Mouse (Mus musculus) left cerebral cortex, postnatal 10 days (tissue): ENCODE results near the gene Zscan2. TPM values are rescaled to one million over a fixed set of nuclear protein-coding genes. Genes with fewer than 3 reads are reported as not detected.

Experiments used
- DNase-seq, 2 experiments: peaks; one replicate each; pipeline ENCODE4 v3.0.0; 2021 to 2022; ENCODE audit warnings: low spot score in 2 of 2, mixed read lengths in 1 of 2; ENCODE audit errors: extremely low spot score in 1 of 2
- intact Hi-C: fragments of 180-260 bp; cut with DNase I; formaldehyde crosslinking; loops from one replicate; pipeline ENCODE4 v1.15.1; 2025
- total RNA-seq, 2 experiments: library from RNA; stranded (reverse); gene quantifications; 2 replicates each; pipeline ENCODE4 v1.2.3; 2021

Zscan2 gene
- total RNA-seq, 2 experiments from 2014 or later: 12.5 to 14.2 TPM

GRCm38 (mm10) chr7:80865521-80865920 is 4.8 kb downstream of the Zscan2 start:
- DNase-seq: no peak
- intact Hi-C loops: no loop called here

- intact Hi-C loops: no loop called here
- DNase-seq: no peak
These were observed 5.9 kb downstream of the Zscan2 start for GRCm38 (mm10) chr7:80866514-80867147.

GRCm38 (mm10) chr7:80868686-80869085 is 8.0 kb downstream of the Zscan2 start:
- intact Hi-C loops: no loop called here
- DNase-seq: no peak

- DNase-seq: no peak
- intact Hi-C loops: no loop called here
These were observed 12.3 kb downstream of the Zscan2 start for GRCm38 (mm10) chr7:80873038-80873437.

GRCm38 (mm10) chr7:80873631-80874030 is 12.9 kb downstream of the Zscan2 start:
- DNase-seq: no peak

GRCm38 (mm10) chr7:80875727-80876126 is 15.0 kb downstream of the Zscan2 start:
- intact Hi-C loops: no loop called here
- no peak for DNase-seq

More at GRCm38 (mm10) chr7:80873631-80874030, 12.9 kb downstream of the Zscan2 start:
- intact Hi-C loops: no loop called here

GRCm38 (mm10) chr7:80882830-80883505 is 22.2 kb downstream of the Zscan2 start:
- peak; percentile 75 to 80 for DNase-seq
- intact Hi-C loops: no loop called here

GRCm38 (mm10) chr7:80885666-80886065 is 24.9 kb downstream of the Zscan2 start:
- DNase-seq: no peak
- intact Hi-C loops: no loop called here

- intact Hi-C loops: no loop called here
- DNase-seq: no peak
These were observed 27.9 kb downstream of the Zscan2 start for GRCm38 (mm10) chr7:80888595-80888994.

GRCm38 (mm10) chr7:80889021-80889511 is 28.3 kb downstream of the Zscan2 start:
- DNase-seq: peak in 1 of 2 experiments; percentile 80
- intact Hi-C loops: no loop called here

GRCm38 (mm10) chr7:80889841-80890241 is 29.1 kb downstream of the Zscan2 start:
- intact Hi-C loops: no loop called here
- DNase-seq: no peak

- no peak for DNase-seq
- intact Hi-C loops: no loop called here
These were observed 32.5 kb downstream of the Zscan2 start for GRCm38 (mm10) chr7:80893086-80893752.

- intact Hi-C loops: no loop called here
- DNase-seq: no peak
These were observed 33.0 kb downstream of the Zscan2 start for GRCm38 (mm10) chr7:80893753-80894129.

- no peak for DNase-seq
- intact Hi-C loops: no loop called here
These were observed 33.5 kb downstream of the Zscan2 start for GRCm38 (mm10) chr7:80894196-80894595.

GRCm38 (mm10) chr7:80894815-80895519 is 34.2 kb downstream of the Zscan2 start:
- DNase-seq: no peak
- intact Hi-C loops: no loop called here

GRCm38 (mm10) chr7:80897134-80897533 is 36.4 kb downstream of the Zscan2 start:
- intact Hi-C loops: no loop called here
- no peak for DNase-seq

- intact Hi-C loops: no loop called here
- no peak for DNase-seq
These were observed 37.0 kb downstream of the Zscan2 start for GRCm38 (mm10) chr7:80897721-80898120.

- peak; percentile 88 to 95 for DNase-seq
- intact Hi-C loops: no loop called here
These were observed 40.3 kb downstream of the Zscan2 start, which contains the start of gene Wdr73 for GRCm38 (mm10) chr7:80900944-80901501. Gene Wdr73, minus strand, starts transcription at chr7:80901269.
